Mouse (Mus musculus): ENCODE data around the gene Erich3.

DNA sequence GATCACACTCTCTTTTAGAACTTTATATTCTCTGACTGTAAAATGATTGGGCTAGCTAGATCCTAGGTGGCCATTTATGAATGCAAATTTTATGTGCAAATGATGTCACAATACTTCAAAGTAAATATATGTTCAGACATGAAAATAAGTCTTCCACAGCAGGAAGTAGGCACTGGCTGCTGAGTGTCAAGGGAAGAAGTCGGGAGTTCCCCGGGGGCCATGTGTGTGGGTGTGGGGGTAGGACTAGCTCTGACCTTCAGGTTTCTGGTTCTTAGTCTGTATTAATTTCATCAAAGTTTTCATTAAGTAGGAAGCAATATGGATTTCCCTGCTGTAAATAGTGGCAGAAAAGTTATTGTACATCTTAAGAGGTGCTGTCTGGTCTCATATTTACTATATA is 20.0 kb downstream of the Erich3 start:
- no peak for TF ChIP-seq POLR2A (IDR thresholded peaks at IDR 0.05; ENCODE audit: control insufficient read depth, extremely low read depth, insufficient read depth, low read length, poor library complexity)
- no peak for TF ChIP-seq CTCF (IDR thresholded peaks at IDR 0.05; ENCODE audit: borderline replicate concordance, control insufficient read depth, extremely low read depth, insufficient read depth, low read length, poor library complexity)
